Mouse (Mus musculus) v-Abl transformed pro-B cells (cell line): ENCODE data around the gene Prss12.

Experiments used
- in situ Hi-C, 2 experiments: fragments of 400-800 bp; cut with MboI; formaldehyde crosslinking; loops; one replicate each; pipeline ENCODE4 v1.15.1; 2025; ENCODE audit not compliant: unreplicated experiment in 2 of 2

Prss12 gene

DNA sequence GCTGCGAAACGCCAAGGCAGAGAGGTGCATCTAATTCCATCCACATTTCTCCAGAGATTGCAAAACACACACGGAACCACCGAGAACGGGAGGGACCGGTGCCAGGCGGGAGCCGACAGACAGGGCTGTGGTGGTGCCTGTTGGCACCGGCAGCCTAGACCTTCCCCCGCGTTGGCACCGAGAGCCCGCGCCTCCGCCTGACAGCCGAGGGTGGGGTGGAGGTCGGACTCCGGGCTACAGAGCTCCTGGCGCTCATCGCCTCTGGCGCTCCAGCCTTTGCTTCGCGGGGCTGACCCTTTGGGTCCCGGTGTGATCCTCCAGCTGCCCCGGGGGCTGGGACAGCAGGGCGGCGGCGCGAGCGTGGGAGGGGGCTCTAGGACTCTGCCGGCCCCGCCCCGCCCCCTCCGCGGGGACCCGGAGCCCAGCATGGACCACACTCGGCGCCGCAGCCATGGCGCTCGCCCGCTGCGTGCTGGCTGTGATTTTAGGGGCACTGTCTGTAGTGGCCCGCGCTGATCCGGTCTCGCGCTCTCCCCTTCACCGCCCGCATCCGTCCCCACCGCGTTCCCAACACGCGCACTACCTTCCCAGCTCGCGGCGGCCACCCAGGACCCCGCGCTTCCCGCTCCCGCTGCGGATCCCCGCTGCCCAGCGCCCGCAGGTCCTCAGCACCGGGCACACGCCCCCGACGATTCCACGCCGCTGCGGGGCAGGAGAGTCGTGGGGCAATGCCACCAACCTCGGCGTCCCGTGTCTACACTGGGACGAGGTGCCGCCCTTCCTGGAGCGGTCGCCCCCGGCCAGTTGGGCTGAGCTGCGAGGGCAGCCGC is at the start of gene Prss12:
TSS of gene Prss12 (plus strand) at position 206 of the 830 bp plus-strand sequence.
- in situ Hi-C loops: no loop called here

DNA sequence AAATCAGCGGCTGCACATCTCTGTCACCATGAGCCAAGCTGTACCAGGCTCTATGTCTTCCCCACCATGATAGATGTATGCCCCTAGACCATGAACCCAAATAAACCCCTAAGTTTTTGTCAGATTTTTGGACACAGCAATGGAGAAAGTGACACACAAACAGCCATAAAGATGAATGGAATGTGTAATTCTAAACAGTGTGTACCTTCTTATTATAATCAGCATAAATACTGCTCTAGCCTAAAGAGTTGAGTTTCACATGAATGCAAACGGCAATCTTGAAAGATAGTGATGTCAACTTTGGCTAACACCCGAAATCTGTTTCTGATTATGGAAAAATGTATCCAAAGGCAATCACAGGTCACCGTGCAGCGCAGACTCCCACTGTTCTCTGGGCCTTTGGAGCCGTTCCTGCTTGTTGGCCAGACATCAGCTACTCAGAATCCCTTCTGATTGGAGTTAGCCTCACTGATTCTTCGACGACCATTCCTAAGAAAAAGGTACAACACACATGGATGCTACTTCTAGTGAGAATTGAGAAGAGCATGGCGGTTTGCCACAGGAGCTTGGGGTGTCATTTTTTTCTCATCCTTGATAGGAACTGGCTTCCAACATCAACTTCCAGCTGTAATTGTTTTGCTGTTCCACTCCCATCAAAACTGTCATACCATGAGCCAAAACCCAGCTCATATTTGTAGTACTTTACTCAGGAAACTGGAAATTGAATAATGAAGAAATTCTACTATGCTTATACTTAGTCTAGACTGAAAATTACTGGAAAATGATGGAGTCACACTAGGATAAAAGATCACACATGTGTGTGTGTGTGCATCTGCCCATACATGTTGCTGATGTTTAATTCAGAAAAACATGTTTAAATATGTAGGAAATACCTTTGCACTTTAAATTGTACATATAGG is 48.9 kb upstream of the Prss12 start:
- in situ Hi-C loops: loop anchor here (25.0 kb wide), 2 partner anchors 1136 to 1161 kb away; partner anchors contain the start of genes Dnttip2 (in 1 of the 2) and Gclm (in 1 of the 2)

DNA sequence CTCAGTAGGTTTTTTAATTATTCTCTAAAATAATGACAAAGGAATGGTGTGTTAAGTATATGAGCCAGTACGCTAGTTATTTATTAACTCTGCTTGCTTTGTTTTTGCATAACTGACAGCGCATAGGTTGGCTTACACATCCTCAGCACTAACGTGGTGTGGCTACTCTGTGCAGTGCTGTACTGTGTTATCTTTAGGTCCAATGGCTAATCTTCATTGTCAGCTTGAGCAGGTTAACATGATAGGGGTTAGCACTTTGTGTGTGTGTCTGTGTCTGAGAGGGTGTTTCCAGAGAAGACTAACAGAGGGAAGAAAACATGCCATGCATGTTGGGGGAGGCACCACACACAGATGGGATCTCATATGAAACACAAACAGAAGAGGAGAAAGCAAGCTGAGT is 41.8 kb upstream of the Prss12 start:
- in situ Hi-C loops: no loop called here

DNA sequence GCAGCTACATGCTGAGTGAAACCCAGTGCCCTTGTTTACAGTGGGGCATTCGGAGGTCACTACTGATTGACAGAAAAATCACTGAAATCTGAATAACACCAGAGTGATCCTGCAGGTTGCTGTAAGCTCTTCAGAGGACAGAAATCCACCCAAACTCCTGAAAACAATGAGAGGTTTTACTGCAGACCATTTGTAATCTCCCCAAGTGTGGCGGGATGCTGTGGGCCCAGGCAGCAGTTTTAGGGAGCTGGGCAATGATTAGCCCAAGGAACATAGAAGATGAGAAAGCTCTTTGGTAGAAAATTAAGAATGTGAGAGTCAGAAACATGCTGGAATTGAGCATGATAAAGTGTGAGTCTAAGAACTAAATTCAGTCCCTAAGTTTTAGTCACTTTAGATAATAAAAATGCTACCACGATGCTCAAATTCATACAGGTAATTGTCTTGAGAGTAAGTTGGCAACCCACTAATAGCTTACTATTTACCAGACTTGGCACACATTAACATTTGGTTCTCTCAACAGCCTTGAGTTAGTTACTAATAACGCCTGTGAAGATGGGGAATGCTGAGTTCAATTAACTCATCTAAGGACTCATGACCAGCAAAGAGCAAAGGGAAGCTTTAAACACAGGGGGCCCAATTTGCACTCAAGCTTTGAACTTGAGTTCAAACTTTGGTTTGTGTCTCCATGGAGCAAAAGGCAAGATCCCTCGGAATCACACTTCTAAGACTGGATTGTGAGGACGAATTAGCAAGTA is 34.7 kb upstream of the Prss12 start:
- in situ Hi-C loops: no loop called here

DNA sequence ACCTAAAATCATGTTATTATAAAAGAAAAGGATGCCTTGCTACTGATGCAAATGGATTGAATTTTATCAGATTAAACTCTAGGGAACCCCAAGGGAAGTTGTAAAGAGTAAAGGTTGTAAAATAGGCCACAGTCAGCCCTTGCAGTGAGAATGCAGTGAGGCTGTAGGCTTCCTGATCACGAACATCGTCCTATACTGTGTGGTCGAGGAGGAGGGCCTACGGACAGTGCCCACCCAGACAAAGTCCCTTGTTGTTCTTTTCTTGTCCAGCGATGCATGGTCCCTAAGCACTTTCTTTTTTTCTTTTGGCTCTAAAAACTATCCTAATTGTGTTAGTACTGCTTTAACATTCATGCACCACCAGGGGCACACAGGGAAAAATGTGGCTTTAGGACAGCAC is 33.5 kb upstream of the Prss12 start:
- in situ Hi-C loops: no loop called here

DNA sequence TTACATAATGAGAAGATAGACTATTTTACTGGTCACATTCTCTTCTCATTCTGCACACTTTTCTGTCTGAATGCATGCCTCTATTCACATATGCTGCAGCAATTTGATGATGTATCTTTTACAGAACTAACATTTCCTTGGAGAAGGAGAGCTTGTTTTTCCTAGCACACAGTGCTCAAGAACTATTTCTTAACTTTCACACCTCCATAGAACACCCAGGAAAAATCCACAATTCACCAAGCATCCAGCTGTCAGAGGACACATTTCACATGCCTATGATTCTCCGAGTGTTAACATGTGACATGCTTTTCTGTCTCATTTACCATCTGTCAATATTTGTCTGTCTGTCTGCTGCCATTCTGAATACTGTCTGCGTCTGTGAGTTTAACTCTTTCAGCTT is 21.1 kb upstream of the Prss12 start:
- in situ Hi-C loops: no loop called here

DNA sequence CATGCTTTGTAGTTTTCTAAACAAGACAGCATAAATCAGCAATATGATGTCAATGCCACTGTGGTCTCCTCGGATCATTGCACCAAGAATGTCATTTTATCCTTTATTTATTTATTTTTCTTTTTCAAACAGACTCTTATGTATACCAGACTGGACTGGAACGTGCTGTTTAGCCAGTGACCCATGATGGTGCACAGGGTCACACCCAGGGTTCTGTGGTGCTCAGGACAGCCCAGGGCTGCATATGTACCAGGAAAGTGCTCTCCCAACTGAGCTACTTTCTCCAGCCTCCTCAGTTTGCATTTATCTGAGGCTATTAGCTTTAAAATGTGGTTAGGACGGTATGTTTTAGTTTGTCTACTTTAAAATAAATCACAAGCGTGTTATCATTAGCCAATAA is 18.7 kb upstream of the Prss12 start:
- in situ Hi-C loops: no loop called here

DNA sequence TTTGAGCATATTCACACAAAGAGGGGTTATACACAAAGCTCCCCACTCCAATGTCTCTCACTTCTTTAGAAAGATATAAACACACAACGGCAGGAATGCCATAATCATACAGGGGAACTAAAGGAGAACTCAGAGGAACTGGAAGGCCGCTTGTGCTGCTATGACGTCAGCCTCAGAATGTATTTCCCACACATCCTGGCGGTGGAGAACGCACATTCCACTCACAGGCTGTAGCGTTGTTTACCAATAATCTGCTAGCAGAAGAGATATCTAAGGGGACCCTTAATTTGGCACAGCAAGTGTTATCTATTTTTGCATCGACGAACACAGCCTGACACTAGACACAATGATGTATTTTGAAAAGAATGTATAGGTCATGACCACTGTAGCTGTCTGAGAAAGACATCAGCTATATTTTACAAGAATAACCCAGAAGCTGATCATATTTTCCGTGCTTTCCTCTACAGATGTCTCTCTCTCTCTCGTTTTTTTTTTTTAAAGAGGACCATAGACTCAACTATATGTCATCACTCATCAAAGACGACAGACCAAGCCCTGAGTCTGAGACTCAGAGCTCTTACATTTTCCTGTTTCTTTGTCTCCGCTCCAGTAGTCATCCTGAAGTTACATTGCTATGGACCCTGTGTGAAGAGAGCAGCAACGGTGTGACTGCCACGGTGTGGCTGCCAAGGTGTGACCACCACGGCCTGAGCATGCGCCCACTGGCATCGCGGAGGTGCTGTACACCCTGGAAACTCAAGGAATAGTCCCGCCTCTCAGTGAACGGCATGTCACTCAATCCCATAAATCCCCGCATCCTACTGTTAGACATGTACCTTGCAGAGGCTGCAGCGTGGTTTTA is 16.9 kb upstream of the Prss12 start:
- in situ Hi-C loops: no loop called here

DNA sequence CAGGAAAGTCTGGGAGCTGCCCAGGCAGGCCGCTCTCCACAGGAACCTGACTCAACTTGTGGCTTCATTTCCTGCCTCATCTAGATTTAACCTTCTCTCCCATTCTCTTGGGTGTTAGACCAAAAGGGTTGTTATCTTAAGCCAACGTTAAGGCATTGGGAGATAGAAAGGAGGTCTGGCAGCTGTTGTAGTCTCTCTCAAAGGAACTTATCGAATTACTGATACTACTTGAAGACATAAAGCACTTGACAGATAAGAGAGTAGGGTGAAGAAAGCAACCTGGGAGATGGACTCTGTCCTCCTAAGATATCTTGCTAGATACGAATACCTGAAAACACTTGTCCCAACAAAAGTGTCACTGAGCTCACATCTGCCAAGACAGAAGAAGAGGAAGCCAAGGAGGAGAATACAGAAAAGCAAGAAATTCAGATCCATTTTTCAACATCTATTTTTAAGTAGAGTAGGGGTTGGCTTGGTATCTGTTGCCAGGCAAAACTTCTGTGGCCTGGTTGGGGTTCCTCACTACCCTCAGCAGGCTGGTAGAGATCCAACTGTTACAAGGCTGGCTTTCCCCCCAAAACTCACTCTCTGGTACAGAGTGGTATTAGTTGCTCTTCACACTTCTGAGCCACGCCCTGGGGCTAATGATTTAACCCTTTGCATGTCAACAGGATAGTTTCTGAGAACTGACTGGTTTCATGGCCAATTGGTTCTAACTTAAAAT is 14.6 kb upstream of the Prss12 start:
- in situ Hi-C loops: no loop called here

DNA sequence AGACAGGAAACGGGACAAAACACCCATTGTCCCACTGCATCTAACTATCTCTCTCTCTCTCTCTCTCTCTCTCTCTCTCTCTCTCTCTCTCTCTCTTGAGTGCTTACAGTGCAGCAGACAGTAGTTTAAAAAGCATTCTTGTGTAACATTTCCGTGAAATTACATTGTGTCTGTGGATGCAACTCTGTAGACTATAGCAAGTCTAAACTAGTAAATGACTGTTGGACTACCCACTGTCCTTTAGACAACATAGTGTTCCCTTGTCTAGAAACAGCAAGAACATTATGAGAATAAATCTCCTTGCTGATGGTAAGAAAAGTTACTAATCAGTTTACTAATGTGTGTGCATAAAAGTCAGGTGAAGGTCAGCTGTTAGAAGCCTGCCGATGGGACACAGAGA is 13.4 kb upstream of the Prss12 start:
- in situ Hi-C loops: no loop called here

DNA sequence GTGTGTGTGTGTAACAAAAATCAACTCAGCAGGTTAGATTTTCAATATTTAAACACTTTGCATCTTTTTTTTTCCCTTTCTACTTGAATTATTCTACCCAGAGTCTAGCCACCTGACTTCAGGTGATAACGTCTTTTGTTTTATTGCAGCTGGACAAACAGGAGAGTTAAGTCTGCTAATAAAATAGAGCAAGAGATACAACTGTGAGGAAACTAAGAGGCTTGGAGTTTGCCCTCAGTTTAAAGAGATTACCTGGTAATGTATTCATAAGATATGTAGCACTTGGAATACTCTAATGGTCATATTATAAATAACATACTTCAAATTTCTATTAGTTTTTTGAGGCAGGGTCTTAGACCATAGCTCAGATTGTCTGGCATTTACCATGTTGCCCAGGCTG is 9.1 kb upstream of the Prss12 start:
- in situ Hi-C loops: no loop called here

DNA sequence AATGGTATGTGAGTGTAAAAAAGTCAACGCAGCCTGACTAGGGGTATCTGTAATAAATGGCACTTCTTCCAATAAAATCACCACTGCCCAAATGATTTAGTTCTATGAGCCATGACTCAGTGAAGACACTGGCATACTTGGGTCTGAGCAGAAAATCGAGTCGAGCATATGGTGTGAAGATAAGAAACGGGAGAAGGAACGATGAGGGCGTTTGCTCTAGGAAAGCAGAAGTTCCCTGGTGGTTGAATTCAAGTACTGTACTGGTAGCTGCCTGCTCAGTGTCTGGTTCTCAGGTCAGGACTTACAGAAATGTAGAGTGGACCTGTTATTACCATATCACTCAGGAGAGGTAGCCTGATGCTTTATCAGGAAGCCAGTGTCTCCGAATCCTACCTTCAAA is 6.2 kb upstream of the Prss12 start:
- in situ Hi-C loops: no loop called here

DNA sequence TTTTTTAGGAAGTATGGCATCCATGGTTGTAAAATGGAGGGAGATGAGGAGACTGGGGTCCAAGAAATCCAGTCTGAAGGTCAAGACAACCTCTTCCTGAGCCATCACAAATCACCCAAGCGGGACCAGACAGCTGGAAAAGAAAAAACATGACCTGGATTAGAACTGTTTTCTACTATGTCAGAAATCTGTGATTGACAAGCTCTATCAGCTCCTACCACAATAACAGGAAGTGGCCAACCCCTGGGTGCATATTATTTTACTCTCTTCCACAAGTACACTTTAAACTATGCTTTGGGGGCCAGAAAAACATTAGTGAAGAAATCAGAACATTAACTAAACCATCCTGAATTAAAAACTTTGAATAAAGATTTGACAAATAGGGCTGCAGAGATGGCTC is 2.2 kb upstream of the Prss12 start:
- in situ Hi-C loops: no loop called here

DNA sequence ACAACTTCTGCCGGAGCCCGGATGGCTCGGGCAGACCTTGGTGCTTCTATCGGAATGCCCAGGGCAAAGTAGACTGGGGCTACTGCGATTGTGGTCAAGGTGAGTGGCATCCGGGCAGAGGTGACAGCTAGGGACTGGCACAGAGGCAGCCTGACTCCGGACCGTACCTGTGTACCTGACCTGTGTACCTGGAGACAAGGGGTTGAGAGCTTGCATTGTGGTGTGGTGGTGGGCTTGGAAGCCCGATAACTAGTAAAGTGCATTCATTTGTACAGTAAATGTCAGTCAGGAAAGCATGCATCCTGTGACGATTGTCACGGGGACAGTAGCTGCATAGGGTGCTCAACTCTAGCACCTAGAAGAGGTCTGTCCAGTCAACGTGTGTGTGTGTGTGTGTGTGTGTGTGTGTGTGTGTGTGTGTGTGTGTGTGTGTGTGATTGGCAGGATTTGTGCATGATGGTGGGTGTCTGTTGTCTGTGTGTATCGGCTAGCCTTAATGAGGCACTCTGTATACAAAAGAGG is 886 bp downstream of the Prss12 start:
- in situ Hi-C loops: no loop called here

DNA sequence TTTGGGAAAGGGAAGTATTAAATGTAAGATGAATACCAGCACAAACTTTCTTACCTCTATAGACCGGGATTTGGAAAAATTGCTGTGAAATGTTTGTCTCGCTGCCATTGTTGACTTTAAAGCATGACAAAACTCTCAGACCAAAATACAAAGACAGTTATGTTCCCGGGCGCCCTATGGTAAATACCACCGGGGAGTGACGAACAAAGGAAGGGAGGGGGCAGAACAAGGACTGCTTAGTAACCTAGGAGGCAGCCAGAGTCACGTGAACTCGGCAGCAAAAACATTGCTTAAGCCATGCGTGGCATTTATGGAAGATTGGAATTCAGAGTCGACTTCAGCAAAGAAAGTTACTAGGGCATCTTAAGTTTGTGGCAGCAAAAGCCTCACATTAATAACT is 1.4 kb downstream of the Prss12 start:
- in situ Hi-C loops: no loop called here

DNA sequence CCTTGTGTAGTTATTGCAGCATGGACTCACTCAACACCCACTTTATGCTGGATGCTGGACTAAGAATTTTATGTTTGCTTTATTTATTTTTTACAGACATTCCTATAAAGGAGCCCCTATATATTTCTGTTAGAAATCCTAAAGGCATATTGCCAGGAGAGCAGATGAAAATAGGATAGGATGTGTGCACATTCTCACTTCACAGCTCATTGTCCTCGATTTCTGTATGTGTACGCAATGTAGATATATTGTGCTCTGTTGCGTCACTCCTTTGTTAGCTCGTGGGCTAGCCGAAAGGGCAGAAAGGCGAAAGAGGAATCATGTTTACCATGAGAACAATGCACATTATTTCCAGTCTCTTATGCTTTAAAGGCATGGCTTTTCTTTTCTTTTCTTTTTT is 3.4 kb downstream of the Prss12 start:
- in situ Hi-C loops: no loop called here

DNA sequence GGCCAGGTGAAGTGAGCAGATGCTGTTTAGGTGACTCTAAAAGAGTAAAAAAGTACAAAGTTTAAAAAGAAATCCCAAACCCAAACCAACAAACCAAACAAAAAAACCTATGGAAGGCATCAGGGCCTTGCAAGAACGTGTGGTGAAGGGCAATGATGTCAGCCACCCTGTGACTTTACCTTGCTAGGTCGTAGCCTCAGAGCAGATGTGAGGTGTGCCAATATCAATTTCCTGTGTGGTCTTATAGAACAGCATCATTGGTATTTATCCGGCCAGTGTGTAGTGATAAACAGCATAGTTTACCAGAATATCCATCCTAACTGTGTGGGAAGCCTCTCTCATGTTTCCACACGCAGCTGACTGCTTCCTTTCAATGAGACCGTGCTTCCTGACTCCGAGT is 6.2 kb downstream of the Prss12 start:
- in situ Hi-C loops: no loop called here

DNA sequence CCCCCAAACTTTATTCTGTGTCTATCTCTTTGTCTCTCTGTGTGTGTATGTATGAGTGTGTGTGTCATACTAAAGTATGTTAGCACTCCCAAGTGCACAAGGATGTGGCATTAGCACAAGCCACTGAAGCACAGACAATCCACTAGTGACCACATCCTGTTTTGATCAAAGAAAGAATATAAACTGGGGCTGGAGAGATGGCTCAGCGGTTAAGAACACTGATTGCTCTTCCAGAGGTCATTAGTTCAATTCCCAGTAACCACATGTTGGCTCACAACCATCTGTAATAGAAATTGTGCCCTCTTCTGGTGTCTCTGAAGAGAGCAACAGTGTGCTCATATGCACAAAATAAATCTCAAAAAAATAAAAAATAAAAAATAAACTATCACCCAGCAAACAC is 12.8 kb downstream of the Prss12 start:
- in situ Hi-C loops: no loop called here

DNA sequence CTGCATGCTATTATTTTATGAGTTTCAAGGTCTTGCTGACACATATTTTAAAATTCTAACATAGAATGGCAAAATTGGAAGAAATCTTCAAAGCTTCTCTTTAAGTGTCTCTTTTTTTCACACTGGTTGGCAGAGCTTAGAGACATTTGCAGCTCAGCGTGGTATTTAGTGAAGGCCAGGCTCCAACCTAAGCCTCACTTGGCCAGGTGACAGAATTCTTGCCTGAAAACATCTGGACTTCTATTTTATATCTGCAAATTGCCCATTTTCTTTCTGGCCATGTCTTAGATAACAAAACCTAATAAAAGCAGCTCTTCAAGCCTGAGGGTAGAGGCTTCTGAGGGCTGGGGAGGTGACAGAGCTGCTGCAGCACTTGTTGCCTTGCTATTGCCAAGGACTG is 13.7 kb downstream of the Prss12 start:
- in situ Hi-C loops: no loop called here
